Mouse (Mus musculus) liver, embryonic 14.5 days (tissue): Measurements from ENCODE around the gene Susd3.

Source experiments
- CTCF ChIP-seq: IDR thresholded peaks from 2 replicates; pipeline ENCODE4 v1.5.1; 2016; ENCODE audit warnings: antibody characterized with exemption, low read depth, control low read depth
- EP300 ChIP-seq: IDR thresholded peaks from 2 replicates; pipeline ENCODE4 v1.6.1; 2016; ENCODE audit warnings: antibody characterized with exemption, low read depth

DNA sequence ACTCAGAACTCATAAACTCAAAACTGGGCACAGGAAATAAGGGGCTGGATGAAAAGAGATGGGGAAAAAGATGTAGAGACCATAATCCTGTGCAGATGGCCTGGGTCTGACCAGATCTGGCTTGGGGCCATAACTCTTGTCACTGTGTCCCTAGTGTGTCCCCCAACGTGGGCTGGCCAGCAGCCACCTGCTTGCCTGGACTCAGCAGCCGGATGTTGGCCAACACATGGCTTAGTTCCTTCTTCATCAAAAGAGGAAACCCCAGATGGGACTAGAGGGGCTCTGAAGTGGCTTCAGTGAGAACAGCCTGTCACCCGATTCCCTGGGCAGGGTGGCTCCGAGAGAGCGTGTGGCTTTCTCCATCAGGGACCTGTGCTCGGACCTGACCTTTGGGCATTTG lies 51.7 kb downstream of the Susd3 start:
- TF ChIP-seq CTCF (no peak), EP300 (no peak)
